Mouse (Mus musculus) kidney, embryonic 16.5 days (tissue): ENCODE results near the gene Slc22a2. TPM values are rescaled to one million over a fixed set of nuclear protein-coding genes. Genes with fewer than 3 reads are reported as not detected.
A peak's percentile ranks its signal among the peaks of the same experiment; 100 is the strongest.

Experiments
- ATAC-seq: fragments of 200-750 bp; cut with Nextera tagmentation; 2 replicates; pipeline ENCODE4 v1.8.0; 2017; ENCODE audit warnings: moderate TSS enrichment; ENCODE audit not compliant: low FRiP score, low TSS enrichment
- H3K27ac ChIP-seq: fragments of 300-500 bp; sonication (generic); 2 replicates; pipeline ENCODE4 v1.5.1; 2014; ENCODE audit warnings: low read length
- H3K27me3 ChIP-seq: fragments of 300-500 bp; sonication (generic); 2 replicates; pipeline ENCODE4 v1.6.1; 2014; ENCODE audit warnings: low read length, control low read depth, mixed read lengths; ENCODE audit not compliant: insufficient read depth
- H3K36me3 ChIP-seq: fragments of 300-500 bp; sonication (generic); 2 replicates; pipeline ENCODE4 v1.6.1; 2014; ENCODE audit warnings: low read length, control low read depth, mixed read lengths; ENCODE audit not compliant: insufficient read depth
- H3K4me1 ChIP-seq: fragments of 300-500 bp; sonication (generic); 2 replicates; pipeline ENCODE4 v1.6.1; 2014; ENCODE audit warnings: low read length, control low read depth, mixed read lengths; ENCODE audit not compliant: insufficient read depth
- H3K4me2 ChIP-seq: fragments of 300-500 bp; sonication (generic); replicated peaks from 2 replicates; pipeline ENCODE4 v1.6.1; 2014; ENCODE audit warnings: low read depth, low read length
- H3K4me3 ChIP-seq: fragments of 300-500 bp; sonication (generic); 2 replicates; pipeline ENCODE4 v1.5.1; 2014; ENCODE audit warnings: mild to moderate bottlenecking, low read length
- H3K9ac ChIP-seq: fragments of 300-500 bp; sonication (generic); replicated peaks from 2 replicates; pipeline ENCODE4 v1.6.1; 2014; ENCODE audit warnings: low read length
- H3K9me3 ChIP-seq: fragments of 300-500 bp; sonication (generic); 2 replicates; pipeline ENCODE4 v1.6.1; 2016; ENCODE audit warnings: low read length, control low read depth
- WGBS: fragments of 180-500 bp; shearing (Covaris S2); extraction: QIAGEN DNeasy Blood & Tissue Kit; methylation state at CpG from one replicate; pipeline ENCODE4 v1.1.7; 2014; 5-methylcytosine and 5-hydroxymethylcytosine counted together
- polyA plus RNA-seq: library from polyadenylated mRNA; unstranded; fragments of >200 nt; fragmentation: Nextera tagmentation; extraction: Ambion mirVana; gene quantifications from 2 replicates; pipeline ENCODE4 v1.2.1, GENCODE M21; 2015

The Slc22a2 gene
- polyA plus RNA-seq, 1 experiment from 2014 or later = 25.4 TPM

- 77% methylated on average over 7 of the region's 7 CpGs for WGBS
- H3K4me3 ChIP-seq = no peak overlapping the region
These were observed 74.9 kb downstream of the Slc22a2 start for GRCm38 (mm10) chr17:12658784-12659183.

GRCm38 (mm10) chr17:12659233-12659632 lies 75.3 kb downstream of the Slc22a2 start:
- Histone ChIP-seq H3K27me3 (no peaks in the 10 kb centered on the region), H3K27ac (no peak overlapping the region), H3K9me3 (no peaks in the 10 kb centered on the region), H3K4me1 (no peaks in the 10 kb centered on the region), H3K9ac (no peak overlapping the region), H3K4me3 (no peak overlapping the region), H3K36me3 (no peaks in the 10 kb centered on the region), H3K4me2 (no peak overlapping the region)
- WGBS = 90% methylated on average over 10 of the region's 10 CpGs
- no peak for ATAC-seq

More at GRCm38 (mm10) chr17:12658784-12659183, 74.9 kb downstream of the Slc22a2 start:
- Histone ChIP-seq H3K27me3 (no peaks in the 10 kb centered on the region), H3K4me1 (no peaks in the 10 kb centered on the region), H3K9ac (no peak overlapping the region), H3K4me2 (no peak overlapping the region), H3K9me3 (no peaks in the 10 kb centered on the region), H3K36me3 (no peaks in the 10 kb centered on the region), H3K27ac (no peak overlapping the region)
- ATAC-seq = no peak

- no peak for ATAC-seq
These were observed 76.8 kb downstream of the Slc22a2 start for GRCm38 (mm10) chr17:12660572-12661260.

GRCm38 (mm10) chr17:12664156-12664555 lies 80.2 kb downstream of the Slc22a2 start:
- Histone ChIP-seq H3K4me1 (peaks cover 9% of the 10 kb centered on the region; the same call in 1 of the 2 replicates), H3K4me2 (no peak overlapping the region), H3K4me3 (no peak overlapping the region), H3K9me3 (no peaks in the 10 kb centered on the region), H3K9ac (no peak overlapping the region), H3K36me3 (no peaks in the 10 kb centered on the region), H3K27me3 (no peaks in the 10 kb centered on the region), H3K27ac (no peak overlapping the region)
- WGBS = 63% methylated on average over 8 of the region's 8 CpGs
- ATAC-seq = no peak

More at GRCm38 (mm10) chr17:12660572-12661260, 76.8 kb downstream of the Slc22a2 start:
- no peaks in the 10 kb centered on the region for H3K36me3 ChIP-seq
- H3K27ac ChIP-seq = no peak overlapping the region
- no peak overlapping the region for H3K9ac ChIP-seq
- H3K4me1 ChIP-seq = no peaks in the 10 kb centered on the region
- H3K27me3 ChIP-seq = no peaks in the 10 kb centered on the region
- no peaks in the 10 kb centered on the region for H3K9me3 ChIP-seq
- WGBS = 61% methylated on average over 13 of the region's 13 CpGs
- H3K4me3 ChIP-seq = no peak overlapping the region
- H3K4me2 ChIP-seq = no peak overlapping the region

- Histone ChIP-seq H3K27me3 (no peaks in the 10 kb centered on the region), H3K4me1 (peaks cover 17% of the 10 kb centered on the region), H3K9me3 (no peaks in the 10 kb centered on the region), H3K4me3 (no peak overlapping the region), H3K36me3 (no peaks in the 10 kb centered on the region), H3K9ac (no peak overlapping the region), H3K27ac (peak overlapping the region; percentile 68), H3K4me2 (no peak overlapping the region)
- ATAC-seq = peak; percentile 69
- WGBS = 21% methylated on average over 7 of the region's 7 CpGs
These were observed 84.8 kb downstream of the Slc22a2 start for GRCm38 (mm10) chr17:12668478-12669362.

GRCm38 (mm10) chr17:12669363-12669679 lies 85.4 kb downstream of the Slc22a2 start:
- Histone ChIP-seq H3K4me3 (no peak overlapping the region), H3K27ac (peak overlapping the region; percentile 68), H3K36me3 (no peaks in the 10 kb centered on the region), H3K27me3 (no peaks in the 10 kb centered on the region), H3K4me1 (peaks cover 17% of the 10 kb centered on the region), H3K9me3 (no peaks in the 10 kb centered on the region), H3K9ac (no peak overlapping the region), H3K4me2 (no peak overlapping the region)
- ATAC-seq = peak; percentile 54

GRCm38 (mm10) chr17:12671029-12671605 lies 87.2 kb downstream of the Slc22a2 start:
- Histone ChIP-seq H3K4me3 (no peak overlapping the region), H3K27ac (peak overlapping the region; percentile 76), H3K4me2 (no peak overlapping the region), H3K27me3 (no peaks in the 10 kb centered on the region), H3K9ac (no peak overlapping the region), H3K9me3 (no peaks in the 10 kb centered on the region), H3K36me3 (no peaks in the 10 kb centered on the region), H3K4me1 (peaks cover 17% of the 10 kb centered on the region)
- WGBS = 78% methylated on average over 5 of the region's 5 CpGs
- ATAC-seq = no peak

GRCm38 (mm10) chr17:12672285-12672790 lies 88.4 kb downstream of the Slc22a2 start:
- H3K27me3 ChIP-seq = no peaks in the 10 kb centered on the region
- H3K9ac ChIP-seq = no peak overlapping the region
- ATAC-seq = no peak
- H3K27ac ChIP-seq = no peak overlapping the region
- peaks cover 17% of the 10 kb centered on the region for H3K4me1 ChIP-seq
- H3K9me3 ChIP-seq = no peaks in the 10 kb centered on the region
- H3K4me3 ChIP-seq = no peak overlapping the region
- H3K36me3 ChIP-seq = no peaks in the 10 kb centered on the region
- WGBS = 74% methylated on average over 7 of the region's 7 CpGs
- H3K4me2 ChIP-seq = no peak overlapping the region

GRCm38 (mm10) chr17:12673871-12674270 lies 89.9 kb downstream of the Slc22a2 start:
- Histone ChIP-seq H3K4me3 (no peak overlapping the region), H3K9me3 (no peaks in the 10 kb centered on the region), H3K9ac (no peak overlapping the region), H3K27ac (no peak overlapping the region), H3K4me2 (no peak overlapping the region), H3K4me1 (peaks cover 11% of the 10 kb centered on the region), H3K27me3 (no peaks in the 10 kb centered on the region), H3K36me3 (no peaks in the 10 kb centered on the region)
- 45% methylated on average over 3 of the region's 3 CpGs for WGBS
- no peak for ATAC-seq
